9 mouse cellular contexts compared by ENCODE assay signal in the genomic region with DNA sequence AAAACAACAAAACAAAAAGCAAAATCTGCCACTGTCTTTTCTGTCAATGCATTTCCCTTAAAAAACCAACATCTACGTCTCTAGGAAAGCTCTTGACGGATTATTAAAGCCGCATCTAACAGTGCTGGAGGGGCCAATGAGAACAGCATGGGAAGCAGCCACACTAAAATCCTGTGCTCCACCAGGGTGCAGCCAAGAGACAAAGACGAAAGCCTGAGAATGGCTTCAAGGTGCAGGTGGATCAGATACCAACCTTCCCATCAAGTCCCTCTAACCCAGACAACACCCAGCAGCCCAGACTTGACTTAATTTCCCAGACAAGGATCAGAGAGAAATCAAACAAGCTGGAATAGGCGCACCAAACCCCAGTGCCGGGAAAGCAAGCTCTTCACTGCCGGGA. TPM values are rescaled to one million over a fixed set of nuclear protein-coding genes. Genes with fewer than 3 reads are reported as not detected.
DNase-seq lines count a peak whose midpoint lies in the region; ATAC-seq and TF ChIP-seq lines count a peak whose summit lies in the region.
"Had no signal": no experiment of that assay in that cellular context is flagged by ENCODE, and none has a peak within 500 bp of the region (broad histone marks: within the 10 kb centered on the region; RNA-seq: fewer than 3 reads in every experiment).

No protein-coding gene starts in this region.

- no peak overlapping the region for H3K27ac ChIP-seq in heart, embryonic 12.5 days (ENCODE audit: poor library complexity, severe bottlenecking)
- no peak overlapping the region for H3K27ac ChIP-seq in CH12.LX (ENCODE audit: insufficient read depth, low read depth)
- H3K27ac ChIP-seq in bone marrow, adult 2 months (ENCODE audit: control insufficient read depth, insufficient read depth, low read depth, low read length, poor library complexity): no peak overlapping the region
- H3K27ac ChIP-seq in lung, postnatal 0 days (ENCODE audit: low read length): no peak overlapping the region
- H3K27ac ChIP-seq in hindbrain, embryonic 13.5 days: no peak overlapping the region; the same call in 1 of the 2 replicates
- H3K27ac ChIP-seq: neural tube, embryonic 12.5 days had no signal

- in situ Hi-C loops in CH12.LX (cut with MboI; ENCODE audit: low pct_ligation_motif_present, low pct_unique_long_range_greater_than_20kb, low sequenced_read_pairs): no loop called here

- peaks cover 8% of the 10 kb centered on the region for H3K27me3 ChIP-seq in heart, embryonic 12.5 days (replicated peaks)
- no peaks in the 10 kb centered on the region for H3K27me3 ChIP-seq in CH12.LX (replicated peaks)
- no peaks in the 10 kb centered on the region for H3K27me3 ChIP-seq in lung, postnatal 0 days (replicated peaks; ENCODE audit: insufficient read depth, low read length)
- no peaks in the 10 kb centered on the region for H3K27me3 ChIP-seq in hindbrain, embryonic 13.5 days
- H3K27me3 ChIP-seq: neural tube, embryonic 12.5 days had no signal

- peaks cover 14% of the 10 kb centered on the region for H3K4me1 ChIP-seq in heart, embryonic 12.5 days (replicated peaks)
- H3K4me1 ChIP-seq in CH12.LX (ENCODE audit: control insufficient read depth in 1 of 2, insufficient read depth in 2 of 2): peaks cover 7 to 19% of the 10 kb centered on the region in 2 experiments; a peak in 3 of 4 replicates
- H3K4me1 ChIP-seq in bone marrow, adult 2 months (ENCODE audit: control insufficient read depth, insufficient read depth, low read length): peaks cover 4% of the 10 kb centered on the region; the same call in 1 of the 2 replicates
- no peaks in the 10 kb centered on the region for H3K4me1 ChIP-seq in lung, postnatal 0 days (ENCODE audit: insufficient read depth, low read depth, low read length)
- H3K4me1 ChIP-seq in hindbrain, embryonic 13.5 days (replicated peaks): peaks cover 12% of the 10 kb centered on the region

- TF ChIP-seq CTCF in CH12.LX (conservative IDR thresholded peaks at IDR 0.05 in 1 of 2, IDR thresholded peaks at IDR 0.05 in 1 of 2; ENCODE audit: low read depth in 2 of 2, low read length in 2 of 2): peak in 1 of 2 experiments; percentile 59; a peak in 2 of 4 replicates
- TF ChIP-seq CTCF in bone marrow, adult 2 months (IDR thresholded peaks at IDR 0.05; ENCODE audit: control insufficient read depth, insufficient read depth, low read length): peak; percentile 59
- TF ChIP-seq CTCF in lung, postnatal 0 days (IDR thresholded peaks at IDR 0.05): peak; percentile 62

- DNase-seq in heart, postnatal 10 days: peak; percentile 25 to 34
- DNase-seq in CH12.LX (ENCODE audit: extremely low read depth): no peak
- DNase-seq in lung, postnatal 0 days (ENCODE audit: low spot score): peak; percentile 30
- peak; percentile 66 to 69 for DNase-seq in thymus, postnatal 36 days
- no peak for DNase-seq in adrenal gland, adult 18-20 months (ENCODE audit: low spot score in 2 of 2)

- no peaks in the 10 kb centered on the region for H3K79me2 ChIP-seq in CH12.LX (replicated peaks; ENCODE audit: control insufficient read depth, extremely low read depth, insufficient read depth, poor library complexity, severe bottlenecking)

- H3K9me3 ChIP-seq in heart, embryonic 12.5 days (replicated peaks): no peaks in the 10 kb centered on the region
- no peaks in the 10 kb centered on the region for H3K9me3 ChIP-seq in CH12.LX (replicated peaks; ENCODE audit: low read length)
- no peaks in the 10 kb centered on the region for H3K9me3 ChIP-seq in lung, postnatal 0 days (ENCODE audit: low read length)
- H3K9me3 ChIP-seq in hindbrain, embryonic 13.5 days: no peaks in the 10 kb centered on the region
- H3K9me3 ChIP-seq: neural tube, embryonic 12.5 days had no signal

- TF ChIP-seq EP300 in CH12.LX (IDR thresholded peaks at IDR 0.05; ENCODE audit: low read length): no peak
- no peak for TF ChIP-seq EP300 in lung, postnatal 0 days (IDR thresholded peaks at IDR 0.05)

- no peaks in the 10 kb centered on the region for H3K36me3 ChIP-seq in heart, embryonic 12.5 days
- no peaks in the 10 kb centered on the region for H3K36me3 ChIP-seq in CH12.LX (replicated peaks in 1 of 2; ENCODE audit: control insufficient read depth in 1 of 2, insufficient read depth in 1 of 2, low read length in 1 of 2)
- H3K36me3 ChIP-seq in lung, postnatal 0 days (ENCODE audit: insufficient read depth, low read length): no peaks in the 10 kb centered on the region
- H3K36me3 ChIP-seq in hindbrain, embryonic 13.5 days: peaks cover 2% of the 10 kb centered on the region
- H3K36me3 ChIP-seq: neural tube, embryonic 12.5 days had no signal

- H3K4me3 ChIP-seq in heart, embryonic 12.5 days: no peak overlapping the region
- H3K4me3 ChIP-seq in CH12.LX (replicated peaks in 1 of 3; ENCODE audit: low read depth in 2 of 3, low read length in 2 of 3, poor library complexity in 1 of 3): no peak overlapping the region
- H3K4me3 ChIP-seq in bone marrow, adult 2 months (replicated peaks; ENCODE audit: control insufficient read depth, low read depth, low read length): no peak overlapping the region
- H3K4me3 ChIP-seq in lung, postnatal 0 days (ENCODE audit: low read depth, low read length): no peak overlapping the region
- no peak overlapping the region for H3K4me3 ChIP-seq in hindbrain, embryonic 13.5 days
- H3K4me3 ChIP-seq: neural tube, embryonic 12.5 days had no signal

- WGBS in heart, embryonic 12.5 days: 54% methylated on average over 7 of the region's 7 CpGs
- WGBS in bone marrow, adult 2 months: 62% methylated on average over 7 of the region's 7 CpGs
- 52% methylated on average over 7 of the region's 7 CpGs for WGBS in lung, postnatal 0 days
- WGBS in hindbrain, embryonic 13.5 days: 68% methylated on average over 7 of the region's 7 CpGs

- dilution Hi-C loops in CH12.LX (cut with MboI; ENCODE audit: extremely low pct_ligation_motif_present, extremely low pct_unique_long_range_greater_than_20kb, low sequenced_read_pairs): no loop called here

- no peak for ATAC-seq in heart, embryonic 12.5 days (ENCODE audit: insufficient number of reproducible peaks, low FRiP score)
- ATAC-seq in lung, postnatal 0 days: no peak
- ATAC-seq in hindbrain, embryonic 13.5 days (ENCODE audit: low FRiP score): no peak

- no peak overlapping the region for H3K9ac ChIP-seq in heart, embryonic 12.5 days
- no peak overlapping the region for H3K9ac ChIP-seq in CH12.LX (ENCODE audit: insufficient read depth, low read depth)
- H3K9ac ChIP-seq in lung, postnatal 0 days (replicated peaks; ENCODE audit: low read depth): no peak overlapping the region
- H3K9ac ChIP-seq in hindbrain, embryonic 13.5 days: no peak overlapping the region
- H3K9ac ChIP-seq: neural tube, embryonic 12.5 days had no signal

- TF ChIP-seq POLR2A in CH12.LX (IDR thresholded peaks at IDR 0.05; ENCODE audit: low read depth, low read length): no peak
- TF ChIP-seq POLR2A in bone marrow, adult 2 months (IDR thresholded peaks at IDR 0.05; ENCODE audit: borderline replicate concordance, control insufficient read depth, low read depth, low read length): no peak

- peak; percentile 58 for TF ChIP-seq RAD21 in CH12.LX (IDR thresholded peaks at IDR 0.05; ENCODE audit: low read depth, low read length)

- intact Hi-C loops in heart, postnatal 10 days (cut with DNase I): no loop called here

- H3K4me2 ChIP-seq in heart, embryonic 12.5 days: no peak overlapping the region
- H3K4me2 ChIP-seq in CH12.LX (ENCODE audit: insufficient read depth, low read depth, poor library complexity, severe bottlenecking): no peak overlapping the region
- H3K4me2 ChIP-seq in lung, postnatal 0 days (replicated peaks; ENCODE audit: low read depth, low read length): no peak overlapping the region
- no peak overlapping the region for H3K4me2 ChIP-seq in hindbrain, embryonic 13.5 days
- H3K4me2 ChIP-seq: neural tube, embryonic 12.5 days had no signal

TF ChIP-seq in CH12.LX, 34 proteins besides CTCF, POLR2A, EP300 and RAD21:
- peak; percentile 77 for TF ChIP-seq SMC3 (IDR thresholded peaks at IDR 0.05; ENCODE audit: low read depth, low read length)
- no peak; the same call in 1 of the 2 replicates for TF ChIP-seq ZC3H11A (IDR thresholded peaks at IDR 0.05; ENCODE audit: low read depth, low read length)
TF ChIP-seq in CH12.LX: peak in this region for 1.

RNA-seq across cellular contexts. Expression of a gene that starts 26.2 kb away (rescaled TPM):
- total RNA-seq in heart, postnatal 10 days (2021): 10 to 100 TPM; 87.8 to 90.0 TPM
- 93.7 and 97.0 TPM in 2 replicates for polyA plus RNA-seq in heart, embryonic 12.5 days (2016; fragmentation: Nextera tagmentation; extraction: Ambion mirVana)
- total RNA-seq in CH12.LX (2012; rRNA removed) (11.2 and 17.0 TPM in 2 replicates), CH12.LX (2014; rRNA removed) (24.4 and 32.7 TPM in 2 replicates)
- polyA plus RNA-seq in CH12.LX (2012; ENCODE audit: insufficient read length, low read depth): 13.9 and 16.0 TPM in 2 replicates
- 26.3 and 40.0 TPM in 2 replicates for polyA plus RNA-seq in bone marrow, adult 2 months (2011; ENCODE audit: insufficient read depth, insufficient read length, low replicate concordance, missing spikeins)
- polyA plus RNA-seq in lung, postnatal 0 days (2015; fragmentation: Nextera tagmentation; extraction: Ambion mirVana): 162 and 168 TPM in 2 replicates
- 66.7 and 68.0 TPM in 2 replicates for polyA plus RNA-seq in hindbrain, embryonic 13.5 days (2015; fragmentation: Nextera tagmentation; extraction: Ambion mirVana)
- 10 to 100 TPM; 51.5 to 73.9 TPM for total RNA-seq in adrenal gland, adult 18-20 months (2021)

Comparison
In these comparisons a context has a peak if more than half of its experiments do, and no peak if none do; other contexts are left out.
1. DNase-seq: peak in heart, postnatal 10 days (2 of 2), lung, postnatal 0 days (single experiment) and thymus, postnatal 36 days (2 of 2); none in CH12.LX (single experiment) and adrenal gland, adult 18-20 months (0 of 2).